Mouse (Mus musculus) olfactory bulb, adult 2 months (tissue): Measurements from ENCODE around the gene Slc44a3.

ENCODE experiments used
- CTCF ChIP-seq: fragments of 200-500 bp; IDR thresholded peaks from 2 replicates; pipeline ENCODE4 v1.5.1; 2012; ENCODE audit warnings: low read depth, mild to moderate bottlenecking, low read length, moderate library complexity; ENCODE audit not compliant: insufficient read depth
- POLR2A ChIP-seq: fragments of 200-500 bp; IDR thresholded peaks from 2 replicates; pipeline ENCODE4 v1.6.1; 2012; ENCODE audit warnings: mild to moderate bottlenecking, low read depth, low read length, moderate library complexity; ENCODE audit not compliant: insufficient read depth

DNA sequence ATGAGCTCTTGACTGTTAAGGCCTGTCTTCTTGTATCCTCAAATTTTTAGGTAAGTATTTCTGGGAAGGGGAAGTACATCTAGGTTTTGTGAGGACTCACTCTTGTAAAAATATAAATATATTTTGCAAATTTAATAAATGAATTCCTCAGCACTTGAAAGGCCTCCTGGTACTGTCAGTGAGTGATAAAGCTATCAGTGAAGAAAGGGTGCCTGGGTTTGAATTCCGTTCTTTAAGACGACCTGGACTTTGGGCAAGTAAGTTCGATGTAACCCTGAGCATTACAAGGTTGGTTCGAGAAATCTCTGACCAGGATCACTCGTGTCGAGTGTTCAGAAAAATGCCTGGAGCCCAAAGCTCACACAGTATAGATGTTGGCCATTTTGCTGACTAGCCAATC, 98.8 kb downstream of the Slc44a3 start:
- no peak for TF ChIP-seq CTCF
- TF ChIP-seq POLR2A = no peak
